Mouse (Mus musculus): ENCODE data around the gene Gm12789.
"Not testable (repeated sequence)": the region's sequence is repeated elsewhere in the genome, so short reads cannot be mapped to it uniquely, and the experiment has no call there.

DNA sequence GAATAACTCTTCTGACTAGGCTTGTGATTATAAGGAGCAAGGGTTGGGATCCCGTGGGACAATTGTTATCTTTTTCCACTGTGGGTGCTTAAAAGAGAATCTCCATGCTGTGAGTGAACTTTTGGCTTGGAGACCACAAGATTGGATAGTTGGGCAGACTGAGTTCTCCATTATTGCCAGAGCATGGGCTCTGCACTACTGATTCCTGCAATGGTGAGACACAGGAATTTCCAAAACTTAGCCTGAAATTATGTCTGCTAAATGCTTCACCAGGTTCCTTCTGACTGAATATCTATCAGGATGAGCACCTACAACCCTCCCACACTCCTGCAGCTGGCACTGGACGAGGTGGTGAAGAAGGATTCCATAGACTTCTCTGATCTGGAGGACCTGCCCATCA, 46.3 kb upstream of the Gm12789 start, which contains the start of gene Gm12794:
- not testable (repeated sequence) for TF ChIP-seq CTCF (IDR thresholded peaks at IDR 0.05; ENCODE audit: low read depth); EP300 (optimal IDR thresholded peaks at IDR 0.05)

Data from stomach, postnatal 0 days (tissue).